Mouse (Mus musculus) spleen, adult 18-20 months (tissue): ENCODE data around the gene Rhox11.
"Not testable (repeated sequence)": the region's sequence is repeated elsewhere in the genome, so short reads cannot be mapped to it uniquely, and the experiment has no call there.

Source experiments
- DNase-seq, 2 experiments: peaks; one replicate each; pipeline ENCODE4 v3.0.0; 2022; ENCODE audit warnings: mixed read lengths in 2 of 2

Rhox11 gene

DNA sequence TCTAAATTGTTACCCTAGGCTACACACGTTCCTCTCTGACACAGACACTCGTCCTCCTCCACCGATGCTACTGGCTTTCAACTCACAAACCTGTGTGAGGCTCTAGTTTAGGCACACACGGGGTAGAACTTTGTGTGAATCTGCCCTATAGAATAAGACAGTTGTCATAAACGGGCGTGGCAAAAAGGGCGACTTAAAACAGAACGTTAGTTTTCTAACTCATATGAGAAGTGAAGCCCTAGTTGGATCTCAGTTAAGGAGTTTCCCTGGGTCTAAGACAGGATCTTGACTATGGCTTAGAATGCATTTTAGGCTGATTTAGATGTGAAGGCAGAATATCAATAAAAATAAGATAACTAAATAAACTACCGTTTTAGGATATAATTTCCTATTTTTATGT lies at the start of gene Rhox11:
Gene Rhox11 (minus strand): TSS at position 101 of the 400 bp plus-strand sequence.
- no peak for DNase-seq

DNA sequence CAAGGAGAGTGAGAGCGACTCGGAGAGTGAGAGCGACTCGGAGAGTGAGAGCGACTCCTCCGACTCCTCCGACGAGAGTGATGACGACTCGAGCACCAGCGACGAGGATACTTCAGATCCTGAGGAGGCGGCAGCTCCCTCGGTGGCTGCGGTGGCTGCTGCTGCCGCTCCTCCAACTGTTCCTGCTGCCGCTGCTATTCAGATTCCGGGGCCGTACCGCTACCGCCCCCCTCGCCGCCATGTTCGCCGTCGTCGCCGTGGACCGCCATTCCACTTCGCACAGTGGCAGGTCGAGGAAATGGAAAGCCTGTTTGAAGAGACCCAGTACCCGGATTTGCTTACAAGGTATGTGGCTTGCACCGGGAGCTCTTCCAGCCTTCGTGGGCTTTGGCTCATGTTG lies 36.5 kb upstream of the Rhox11 start:
- no peak for DNase-seq

DNA sequence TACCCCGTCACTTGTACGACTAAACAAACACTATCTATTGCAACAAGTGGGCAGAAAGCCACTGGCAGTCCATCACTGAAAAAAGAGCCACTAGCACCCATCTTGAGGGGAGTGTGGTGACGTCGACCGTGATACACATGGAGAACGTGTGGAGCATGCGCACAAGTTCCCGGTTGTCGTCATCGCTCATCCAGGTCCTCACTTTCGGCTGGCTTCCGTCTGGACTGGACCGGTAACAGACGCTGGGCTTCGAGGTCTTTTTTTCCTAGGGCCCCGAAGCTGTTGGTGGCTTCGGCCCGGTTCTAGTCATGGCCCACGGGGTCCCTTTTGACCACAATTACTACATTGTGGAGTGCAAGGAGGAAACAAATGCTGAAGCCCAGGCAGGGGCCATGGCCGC lies 36.0 kb upstream of the Rhox11 start, which contains the start of gene Rhox13:
Gene Rhox13 (plus strand): TSS at position 238 of the 400 bp plus-strand sequence.
- DNase-seq: no peak

DNA sequence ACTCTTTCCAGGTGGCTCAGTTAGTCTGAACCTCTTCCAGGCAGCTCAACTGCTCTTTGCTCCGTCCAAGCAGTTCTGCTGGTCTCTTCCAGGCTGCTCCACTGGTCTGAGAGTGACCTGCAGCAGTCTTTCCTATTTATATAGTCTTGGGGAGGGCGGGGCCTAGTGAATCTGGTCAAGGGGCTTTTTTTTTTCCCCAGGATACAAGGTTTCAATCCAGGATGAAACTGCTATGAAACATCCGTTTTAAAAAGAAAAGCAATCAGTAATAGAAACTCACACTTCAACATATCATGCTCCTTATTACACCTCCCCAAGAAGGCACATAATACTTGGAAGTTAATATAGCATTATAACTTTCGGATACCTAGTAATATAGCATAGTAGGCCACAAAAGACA lies 25.9 kb upstream of the Rhox11 start, which contains the start of gene Rhox12:
Gene Rhox12 (minus strand): TSS at position 101 of the 400 bp plus-strand sequence.
- no peak for DNase-seq

DNA sequence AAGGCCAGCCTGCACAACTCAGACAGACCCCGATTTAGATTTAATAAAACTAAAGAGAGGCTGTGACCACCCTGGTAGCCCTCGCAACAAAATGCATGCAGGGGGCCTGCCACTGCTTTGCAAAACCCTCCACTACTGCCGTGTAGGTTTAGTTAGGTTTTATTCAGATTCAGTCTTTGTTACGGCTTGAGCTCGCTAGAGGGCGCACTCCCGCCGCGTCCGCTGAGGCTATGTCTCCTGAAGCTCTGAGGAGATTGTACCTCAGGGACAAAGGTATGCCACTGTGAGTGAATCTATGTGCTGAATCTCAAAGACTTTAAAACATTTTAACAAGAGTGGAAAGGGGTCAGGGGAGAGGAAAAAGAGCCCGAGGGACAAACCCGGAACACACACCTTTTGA lies 715 bp downstream of the Rhox11 start:
- DNase-seq: peak in 1 of 2 experiments; percentile 32

DNA sequence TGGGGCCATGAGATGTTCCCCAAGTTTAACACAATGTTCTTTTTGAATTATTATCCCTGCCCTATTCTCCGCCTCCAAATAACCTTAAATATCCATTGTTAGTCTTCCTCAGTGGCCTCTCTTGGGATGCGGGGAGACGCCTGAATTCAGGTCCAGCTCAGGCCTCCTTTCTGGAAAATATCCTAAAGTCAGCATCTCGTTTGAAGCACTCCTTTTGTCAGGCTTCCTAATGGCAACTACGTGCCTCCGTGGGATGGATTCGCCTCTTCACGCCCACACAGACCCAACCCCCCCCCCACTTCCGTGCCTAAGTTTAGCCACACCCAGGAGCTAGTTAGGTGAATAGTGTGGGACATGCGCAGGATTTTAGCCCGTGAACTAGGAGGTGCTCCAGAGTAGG lies 18.8 kb downstream of the Rhox11 start, which contains the start of gene Rhox10:
Gene Rhox10 (plus strand): TSS at position 301 of the 400 bp plus-strand sequence.
- no peak for DNase-seq

DNA sequence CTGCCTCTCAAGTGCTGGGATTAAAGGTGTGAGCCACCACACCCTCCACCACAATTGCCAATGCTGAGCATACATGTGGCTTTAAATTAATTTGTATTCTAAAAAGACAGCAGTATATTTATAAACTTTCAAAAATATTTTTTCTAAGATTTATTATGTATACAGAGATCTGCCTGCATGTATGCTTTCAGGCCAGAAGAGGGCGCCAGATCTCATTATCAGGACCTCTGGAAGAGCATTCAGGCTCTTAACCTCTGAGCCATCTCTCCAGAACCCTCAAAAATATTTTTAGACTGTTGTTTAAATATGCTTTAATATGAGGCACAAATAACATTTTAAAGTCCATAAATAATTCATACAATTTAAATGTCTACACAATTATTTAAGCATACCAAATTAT lies 23.4 kb downstream of the Rhox11 start:
- DNase-seq: no peak

DNA sequence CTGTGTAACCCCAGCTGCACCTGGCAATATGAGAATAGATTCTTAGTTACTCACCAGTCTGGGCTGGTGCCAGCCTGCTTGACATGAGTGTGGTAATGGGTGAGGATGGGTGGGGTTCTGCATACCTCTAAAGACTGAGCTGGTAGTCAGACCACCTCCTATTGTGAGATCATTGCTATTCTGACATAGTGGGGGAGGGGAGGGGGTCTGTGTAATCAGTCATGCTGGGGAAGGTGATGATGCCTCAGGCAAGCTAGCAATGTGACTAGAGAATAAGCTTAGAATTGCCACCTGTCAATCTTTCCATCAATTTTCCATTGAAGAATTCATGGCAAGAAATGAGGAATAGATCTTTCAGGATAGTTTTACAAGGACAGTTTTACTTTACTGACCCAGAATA lies 41.9 kb downstream of the Rhox11 start, which contains the start of gene Btg1-ps2:
Gene Btg1-ps2 (minus strand): TSS at position 101 of the 400 bp plus-strand sequence.
- DNase-seq: not testable (repeated sequence)

DNA sequence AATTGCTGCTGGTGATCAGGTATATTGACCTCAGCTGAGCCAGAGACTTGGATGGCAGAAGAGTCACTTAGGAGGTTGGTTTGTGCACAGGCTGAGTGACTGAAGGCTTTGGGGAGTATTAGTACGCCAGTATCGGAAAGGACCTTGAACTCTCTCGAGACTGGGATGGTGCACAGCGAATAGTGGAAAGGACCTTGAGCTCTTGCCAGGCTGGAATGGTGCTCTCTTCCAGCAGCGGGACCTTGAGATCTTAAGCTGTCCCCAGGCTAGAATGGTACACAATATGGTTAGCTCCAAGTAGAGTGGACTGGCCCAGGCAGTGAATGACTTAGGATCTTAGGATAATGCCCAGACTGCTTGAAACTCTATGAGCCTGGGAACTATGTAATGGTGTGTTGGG lies 45.3 kb downstream of the Rhox11 start:
- DNase-seq: no peak

DNA sequence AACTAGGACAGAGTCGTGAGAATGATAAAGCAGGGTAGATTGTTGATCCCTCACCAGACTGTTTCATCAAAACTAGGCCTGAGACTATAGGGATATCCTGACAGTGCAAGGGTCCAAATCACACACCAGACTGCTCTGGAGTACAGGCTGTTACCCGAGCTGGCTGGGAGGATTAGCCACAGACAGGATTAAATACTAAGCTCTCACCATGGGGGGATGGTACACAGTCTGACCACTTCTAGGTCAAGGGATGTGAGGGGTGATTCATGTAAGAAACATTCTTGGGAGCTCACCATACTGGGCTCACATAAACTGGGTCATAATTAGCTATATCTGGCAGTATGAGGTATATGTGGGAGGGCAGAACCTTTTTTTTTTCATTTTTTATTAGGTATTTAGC lies 51.1 kb downstream of the Rhox11 start:
- DNase-seq: no peak
